Mouse (Mus musculus) C2C12 (cell line): Measurements from ENCODE around the gene Cby1. TPM values are rescaled to one million over a fixed set of nuclear protein-coding genes. Genes with fewer than 3 reads are reported as not detected.

ENCODE experiments used
- H3K27me3 ChIP-seq: one replicate; pipeline ENCODE4 v1.6.1; 2011; ENCODE audit not compliant: control insufficient read depth, insufficient read depth, insufficient read length
- H3K36me3 ChIP-seq: one replicate; pipeline ENCODE4 v1.6.1; 2011; ENCODE audit not compliant: control insufficient read depth, insufficient read depth
- H3K4me3 ChIP-seq: one replicate; pipeline ENCODE4 v1.5.1; 2011; ENCODE audit warnings: mild to moderate bottlenecking, control low read depth; ENCODE audit not compliant: poor library complexity, insufficient read depth, severe bottlenecking
- H3K79me2 ChIP-seq: one replicate; pipeline ENCODE4 v1.6.1; 2011; ENCODE audit not compliant: control insufficient read depth, insufficient read depth
- H3K79me3 ChIP-seq: one replicate; pipeline ENCODE4 v1.6.1; 2011; ENCODE audit warnings: low read depth, control low read depth
- H3ac ChIP-seq: one replicate; pipeline ENCODE3; 2011; ENCODE audit warnings: low read depth; ENCODE audit not compliant: control insufficient read depth, insufficient read length
- CEBPB ChIP-seq: IDR thresholded peaks from one replicate; pipeline ENCODE4 v1.6.1; 2011; ENCODE audit warnings: low read depth, mild to moderate bottlenecking, control low read depth, moderate library complexity
- CTCF ChIP-seq: IDR thresholded peaks from one replicate; pipeline ENCODE4 v1.5.1; 2011; ENCODE audit not compliant: control insufficient read depth, insufficient read depth, insufficient read length
- FOSL1 ChIP-seq: IDR thresholded peaks from one replicate; pipeline ENCODE4 v1.8.0; 2011; ENCODE audit warnings: mild to moderate bottlenecking, low read length; ENCODE audit not compliant: poor library complexity, insufficient read depth, severe bottlenecking
- MAX ChIP-seq: IDR thresholded peaks from one replicate; pipeline ENCODE4 v1.6.1; 2011; ENCODE audit warnings: mild to moderate bottlenecking, control low read depth
- MYOD1 ChIP-seq: IDR thresholded peaks from one replicate; pipeline ENCODE4 v1.6.1; 2011; ENCODE audit warnings: low read depth; ENCODE audit not compliant: control insufficient read depth, insufficient read length
- MYOG ChIP-seq: IDR thresholded peaks from one replicate; pipeline ENCODE4 v1.6.1; 2011; ENCODE audit not compliant: control insufficient read depth, insufficient read length; ENCODE audit errors: extremely low read depth
- USF1 ChIP-seq: IDR thresholded peaks from one replicate; pipeline ENCODE4 v1.6.1; 2011; ENCODE audit warnings: low read depth, mild to moderate bottlenecking, control low read depth, moderate library complexity
- polyA plus RNA-seq: library from polyadenylated mRNA; unstranded; fragments of >200 nt; fragmentation: generic; extraction: Trizol; gene quantifications from one replicate; pipeline ENCODE4 v1.2.1, GENCODE M21; 2012; ENCODE audit warnings: missing spikeins

Gene Cby1
- polyA plus RNA-seq, 1 experiment: 54.5 TPM

GRCm38 (mm10) chr15:79693740-79694139 is 34.7 kb downstream of the Cby1 start:
- Histone ChIP-seq H3ac (no peak overlapping the region), H3K79me3 (peaks cover 58% of the 10 kb centered on the region), H3K36me3 (peaks cover 18% of the 10 kb centered on the region), H3K4me3 (no peak overlapping the region), H3K27me3 (no peaks in the 10 kb centered on the region), H3K79me2 (peaks cover 80% of the 10 kb centered on the region)
- no peak for TF ChIP-seq MYOG
- no peak for TF ChIP-seq FOSL1
- no peak for TF ChIP-seq USF1
- TF ChIP-seq CTCF: no peak
- TF ChIP-seq CEBPB: no peak
- TF ChIP-seq MAX: no peak
- TF ChIP-seq MYOD1: no peak

- H3K36me3 ChIP-seq: peaks cover 18% of the 10 kb centered on the region
- H3K79me3 ChIP-seq: peaks cover 58% of the 10 kb centered on the region
- TF ChIP-seq CTCF: no peak
- TF ChIP-seq MYOD1: no peak
- TF ChIP-seq MAX: no peak
- TF ChIP-seq CEBPB: no peak
- no peak for TF ChIP-seq FOSL1
- no peak for TF ChIP-seq MYOG
- no peak for TF ChIP-seq USF1
These were observed 35.5 kb downstream of the Cby1 start for GRCm38 (mm10) chr15:79694512-79694911.

GRCm38 (mm10) chr15:79695516-79695915 is 36.5 kb downstream of the Cby1 start:
- Histone ChIP-seq H3ac (no peak overlapping the region), H3K36me3 (peaks cover 18% of the 10 kb centered on the region), H3K27me3 (no peaks in the 10 kb centered on the region), H3K79me3 (peaks cover 58% of the 10 kb centered on the region), H3K4me3 (no peak overlapping the region), H3K79me2 (peaks cover 89% of the 10 kb centered on the region)
- no peak for TF ChIP-seq FOSL1
- TF ChIP-seq USF1: no peak
- TF ChIP-seq CTCF: no peak
- no peak for TF ChIP-seq MYOG
- TF ChIP-seq MYOD1: no peak
- no peak for TF ChIP-seq MAX
- no peak for TF ChIP-seq CEBPB

More at GRCm38 (mm10) chr15:79694512-79694911, 35.5 kb downstream of the Cby1 start:
- H3K4me3 ChIP-seq: no peak overlapping the region
- H3ac ChIP-seq: no peak overlapping the region
- peaks cover 87% of the 10 kb centered on the region for H3K79me2 ChIP-seq
- H3K27me3 ChIP-seq: no peaks in the 10 kb centered on the region

GRCm38 (mm10) chr15:79696508-79696907 is 37.5 kb downstream of the Cby1 start:
- H3K79me2 ChIP-seq: peaks cover 81% of the 10 kb centered on the region
- H3K79me3 ChIP-seq: peaks cover 55% of the 10 kb centered on the region
- peaks cover 18% of the 10 kb centered on the region for H3K36me3 ChIP-seq
- no peaks in the 10 kb centered on the region for H3K27me3 ChIP-seq
- TF ChIP-seq CTCF (no peak), USF1 (no peak), MYOD1 (no peak), MAX (no peak), MYOG (no peak), CEBPB (no peak), FOSL1 (no peak)
- H3ac ChIP-seq: no peak overlapping the region
- no peak overlapping the region for H3K4me3 ChIP-seq

GRCm38 (mm10) chr15:79697011-79697410 is 38.0 kb downstream of the Cby1 start:
- peaks cover 76% of the 10 kb centered on the region for H3K79me2 ChIP-seq
- TF ChIP-seq MYOG (no peak), MYOD1 (no peak), CTCF (no peak), USF1 (no peak), FOSL1 (no peak), CEBPB (no peak), MAX (no peak)
- no peak overlapping the region for H3K4me3 ChIP-seq
- H3K27me3 ChIP-seq: no peaks in the 10 kb centered on the region
- H3K79me3 ChIP-seq: peaks cover 50% of the 10 kb centered on the region
- peaks cover 18% of the 10 kb centered on the region for H3K36me3 ChIP-seq
- no peak overlapping the region for H3ac ChIP-seq

GRCm38 (mm10) chr15:79697558-79698187 is 38.7 kb downstream of the Cby1 start:
- H3K79me3 ChIP-seq: peaks cover 44% of the 10 kb centered on the region
- H3K36me3 ChIP-seq: peaks cover 18% of the 10 kb centered on the region

More at GRCm38 (mm10) chr15:79697558-79698187, 38.7 kb downstream of the Cby1 start:
- H3K4me3 ChIP-seq: no peak overlapping the region
- H3ac ChIP-seq: no peak overlapping the region
- TF ChIP-seq FOSL1 (no peak), MYOD1 (no peak), CEBPB (no peak), CTCF (no peak), USF1 (no peak), MAX (no peak), MYOG (no peak)
- peaks cover 69% of the 10 kb centered on the region for H3K79me2 ChIP-seq
- no peaks in the 10 kb centered on the region for H3K27me3 ChIP-seq
